Mouse (Mus musculus) splenic B cell, adult 2 months (primary cell): ENCODE measurements around the gene Olfr1410.
A peak's percentile ranks its signal among the peaks of the same experiment; 100 is the strongest.

Source experiments
- DNase-seq: peaks from one replicate; pipeline ENCODE4 v3.0.0-alpha.2; 2011; ENCODE audit warnings: low read depth, low spot score
- H3K27me3 ChIP-seq: 2 replicates; pipeline ENCODE4 v1.6.1; 2012; ENCODE audit warnings: mild to moderate bottlenecking, low read length, moderate library complexity, mixed read lengths; ENCODE audit not compliant: control insufficient read depth, poor library complexity, insufficient read depth, severe bottlenecking
- H3K36me3 ChIP-seq: 2 replicates; pipeline ENCODE4 v1.6.1; 2012; ENCODE audit warnings: mild to moderate bottlenecking, low read length, moderate library complexity, mixed read lengths; ENCODE audit not compliant: control insufficient read depth, poor library complexity, insufficient read depth, severe bottlenecking

The Olfr1410 gene

DNA sequence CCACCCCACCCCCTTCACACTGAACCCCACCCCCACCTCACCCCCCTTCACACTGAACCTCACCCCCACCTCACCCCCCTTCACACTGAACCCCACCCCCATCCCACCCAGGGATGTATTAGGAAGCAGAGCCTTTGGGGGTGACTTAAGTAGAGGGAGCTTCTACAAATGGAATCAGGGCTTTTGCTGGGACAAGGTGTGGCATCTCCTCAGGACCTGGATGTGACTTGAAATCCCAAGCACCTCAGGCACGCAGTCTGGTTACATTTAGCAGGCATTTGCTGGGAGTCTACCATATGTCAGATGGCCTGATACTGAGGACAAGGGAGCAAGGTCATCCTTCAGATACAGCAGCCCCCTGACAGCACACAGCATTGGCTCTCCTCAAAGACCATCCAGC lies 29.0 kb downstream of the Olfr1410 start:
- peaks cover 6% of the 10 kb centered on the region for H3K36me3 ChIP-seq
- no peak for DNase-seq
- H3K27me3 ChIP-seq: no peaks in the 10 kb centered on the region

DNA sequence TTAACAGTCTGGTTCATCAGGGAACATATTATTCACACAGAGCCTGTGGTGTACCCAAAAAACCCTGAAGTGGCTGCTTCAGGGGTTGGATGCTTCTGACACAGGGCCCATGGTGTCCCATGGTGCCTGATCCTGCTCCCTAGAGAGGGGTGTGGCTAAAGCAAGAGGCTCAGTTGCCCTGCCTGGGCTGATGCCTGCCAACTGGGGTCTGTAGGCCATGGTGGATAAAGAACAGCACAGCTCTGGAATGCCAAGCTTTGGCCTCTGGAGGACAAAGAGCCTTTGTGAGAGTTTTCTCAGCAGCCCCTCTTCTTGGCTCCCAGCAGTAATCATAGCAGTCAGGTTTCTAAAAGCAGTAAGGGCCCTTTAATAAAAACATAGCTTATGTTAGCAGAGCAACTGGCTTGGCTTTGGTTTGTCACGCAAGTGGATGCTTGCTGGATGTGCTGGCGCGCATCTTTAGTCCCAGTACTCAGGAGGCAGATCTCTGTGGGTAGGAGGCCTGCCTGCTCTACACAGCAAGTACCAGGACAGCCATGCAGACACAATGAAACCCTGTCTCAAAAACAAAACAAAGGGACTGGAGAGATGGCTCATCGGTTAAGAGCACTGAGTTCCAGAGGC lies 29.5 kb downstream of the Olfr1410 start:
- DNase-seq: no peak
- Histone ChIP-seq H3K27me3 (no peaks in the 10 kb centered on the region), H3K36me3 (peaks cover 6% of the 10 kb centered on the region)

DNA sequence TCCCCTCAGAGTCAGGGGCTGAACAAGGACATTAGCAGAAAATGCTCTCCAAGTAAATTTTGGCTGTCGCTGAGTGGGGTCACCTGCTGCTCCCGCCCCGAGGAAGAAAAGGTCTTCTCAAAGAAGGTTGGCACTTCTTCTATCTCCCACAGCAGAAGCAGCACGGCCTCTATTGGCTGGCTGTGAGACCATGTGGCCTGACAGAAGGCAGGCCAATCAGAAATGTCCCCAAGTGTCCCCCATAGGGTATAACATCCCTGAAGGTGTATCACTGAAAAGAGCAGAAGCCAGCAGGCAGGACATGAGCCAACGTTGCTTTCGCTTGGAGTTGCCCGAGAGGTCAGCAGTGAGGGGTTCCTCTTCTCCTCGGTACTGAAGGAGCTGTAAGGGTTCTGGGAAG lies 30.4 kb downstream of the Olfr1410 start:
- Histone ChIP-seq H3K27me3 (no peaks in the 10 kb centered on the region), H3K36me3 (peaks cover 6% of the 10 kb centered on the region)
- no peak for DNase-seq

DNA sequence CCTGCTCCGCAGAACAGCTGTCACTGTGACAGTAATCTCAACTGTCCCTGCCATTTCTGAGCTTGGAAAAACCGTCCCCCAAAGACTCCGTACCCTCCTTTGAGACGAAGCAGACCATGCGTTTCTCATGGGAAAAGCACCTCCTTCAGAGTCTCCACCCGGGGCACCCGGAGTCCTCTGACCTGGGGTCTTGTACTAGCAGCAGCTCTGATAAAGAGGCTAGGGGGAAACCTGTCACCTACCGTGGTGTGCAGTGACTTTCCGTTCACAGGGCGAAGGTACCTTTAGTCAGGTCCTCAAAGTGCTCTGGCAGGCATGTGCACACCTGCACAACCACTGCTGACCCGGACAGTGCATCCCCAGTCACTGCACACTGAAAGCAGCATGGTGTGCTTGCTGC lies 31.1 kb downstream of the Olfr1410 start:
- no peak for DNase-seq
- Histone ChIP-seq H3K27me3 (no peaks in the 10 kb centered on the region), H3K36me3 (peaks cover 6% of the 10 kb centered on the region)

DNA sequence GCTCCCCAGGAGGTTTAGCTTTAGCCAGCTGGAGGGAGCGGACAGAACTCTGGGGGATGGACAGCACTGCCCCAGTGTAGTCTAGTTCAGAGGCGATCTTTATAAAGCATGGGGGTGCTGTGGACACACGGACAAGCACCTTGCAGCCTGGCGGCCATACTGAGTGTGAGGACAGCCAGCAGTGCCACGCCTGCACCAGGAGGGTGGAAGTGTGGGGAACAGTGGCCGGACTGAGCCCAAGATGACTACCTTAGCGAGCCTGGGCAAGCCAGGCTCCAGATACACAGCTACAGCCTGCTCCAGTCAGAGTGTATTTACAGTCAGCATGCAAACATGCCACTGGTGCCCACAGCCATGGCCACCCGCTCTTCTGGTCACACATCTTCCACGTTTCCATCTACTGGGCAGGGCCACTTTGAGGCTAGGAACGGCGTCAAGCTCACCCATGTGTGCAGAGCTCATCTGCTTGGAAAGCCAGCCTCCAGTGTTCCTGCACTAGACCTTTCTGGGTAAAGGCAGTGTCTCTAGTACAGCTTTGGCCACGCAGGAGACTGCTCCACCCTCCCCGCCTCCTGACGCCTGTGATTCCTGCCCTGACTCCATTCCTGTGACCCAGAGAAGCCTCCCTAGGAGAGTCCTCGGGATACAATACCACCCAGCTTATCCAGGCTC lies 32.1 kb downstream of the Olfr1410 start:
- Histone ChIP-seq H3K36me3 (peaks cover 6% of the 10 kb centered on the region), H3K27me3 (no peaks in the 10 kb centered on the region)
- no peak for DNase-seq

DNA sequence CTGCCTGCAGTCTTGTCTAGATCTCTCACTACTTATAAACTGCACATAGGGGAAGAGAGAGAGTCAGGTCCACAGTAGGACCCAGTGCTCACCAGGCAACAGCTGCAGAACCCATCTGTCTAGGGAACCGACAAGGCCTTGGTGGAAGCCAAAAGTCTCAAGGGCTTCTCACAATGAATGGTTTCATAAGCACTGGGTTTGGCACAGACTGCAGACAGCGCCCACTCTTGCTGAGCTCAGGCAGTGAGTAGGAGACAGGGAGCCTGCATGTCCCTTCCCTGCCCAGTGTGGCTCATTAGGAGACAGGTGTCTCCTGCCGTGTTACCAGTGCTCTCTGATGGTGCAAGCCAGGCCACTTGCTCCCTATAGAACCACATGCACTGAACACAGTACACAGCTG lies 32.6 kb downstream of the Olfr1410 start:
- peaks cover 6% of the 10 kb centered on the region for H3K36me3 ChIP-seq
- no peak for DNase-seq
- H3K27me3 ChIP-seq: no peaks in the 10 kb centered on the region

DNA sequence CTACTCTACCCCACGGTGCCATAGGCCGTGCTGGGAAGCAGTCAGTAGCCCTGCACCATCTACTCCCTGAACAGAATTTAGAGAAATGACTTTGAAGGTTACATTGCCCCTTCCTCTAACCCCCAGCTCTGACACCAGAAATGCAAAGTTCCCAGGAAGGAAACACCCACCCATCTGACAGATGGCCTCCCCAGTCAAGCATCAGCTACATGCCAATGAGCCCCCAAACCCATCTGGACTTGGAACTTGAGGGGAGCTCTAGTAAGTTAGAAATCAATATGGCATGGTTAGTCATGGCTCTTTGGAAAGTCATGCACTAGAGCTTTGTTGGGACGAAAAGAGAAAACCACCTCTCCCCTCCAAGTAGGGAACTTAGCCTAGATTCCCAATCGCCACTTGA lies 33.2 kb downstream of the Olfr1410 start:
- peaks cover 6% of the 10 kb centered on the region for H3K36me3 ChIP-seq
- no peaks in the 10 kb centered on the region for H3K27me3 ChIP-seq
- no peak for DNase-seq

DNA sequence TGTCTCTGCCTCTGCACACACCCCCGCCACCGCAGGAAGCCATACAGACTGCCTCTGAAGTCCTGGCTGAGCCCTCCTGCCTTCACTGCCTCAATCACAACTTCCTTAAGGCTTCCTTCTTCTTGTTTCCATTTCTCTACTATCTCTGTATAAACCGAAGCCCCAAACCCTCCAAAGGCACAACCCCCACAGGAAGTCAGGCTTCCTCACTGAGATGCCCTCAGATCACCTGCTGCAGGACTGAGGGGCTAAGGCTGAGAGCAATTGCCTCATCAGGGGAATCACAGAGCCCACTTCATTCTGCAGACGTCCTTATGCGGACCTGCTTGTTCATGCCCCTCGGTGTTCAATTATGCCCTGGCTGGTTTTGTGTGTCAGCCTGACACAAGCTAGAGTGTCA lies 34.8 kb downstream of the Olfr1410 start:
- H3K27me3 ChIP-seq: no peaks in the 10 kb centered on the region
- DNase-seq: peak; percentile 11
- H3K36me3 ChIP-seq: peaks cover 6% of the 10 kb centered on the region

DNA sequence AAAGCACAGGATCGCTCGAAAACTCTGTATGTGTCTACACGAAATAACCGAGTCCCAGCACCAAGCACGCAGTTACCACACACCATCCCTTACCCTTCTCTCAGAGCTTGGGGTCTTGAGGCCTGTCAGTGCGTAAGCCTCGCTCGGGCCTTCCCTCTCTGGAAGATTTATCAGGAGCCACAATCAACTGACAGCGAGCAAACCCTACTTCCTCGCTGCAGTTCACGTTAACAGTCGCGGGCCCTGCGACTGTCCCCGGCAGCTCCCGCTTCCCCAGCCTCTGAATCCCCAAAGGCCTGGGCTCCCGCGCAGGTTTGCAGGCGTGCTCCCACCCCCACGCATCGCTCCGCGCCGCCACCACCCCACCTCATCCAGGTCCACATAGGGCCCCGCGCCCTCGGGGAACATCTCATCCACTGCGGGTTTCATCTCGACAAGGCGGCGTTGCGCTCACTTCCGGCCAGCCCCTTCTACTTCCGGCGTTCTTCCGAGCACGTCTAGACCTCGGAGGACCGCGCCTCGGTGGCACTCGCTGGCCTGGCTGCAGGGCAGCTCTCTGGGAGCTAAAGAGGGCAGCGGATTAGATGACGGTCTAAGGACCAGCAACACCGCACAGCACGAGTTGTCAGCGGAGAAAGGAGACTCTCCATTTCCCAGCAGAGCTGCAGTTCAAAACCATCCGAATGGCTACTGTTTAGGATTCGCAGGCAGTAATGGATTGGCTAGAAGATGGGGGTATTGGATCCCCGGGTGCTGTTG lies 36.1 kb downstream of the Olfr1410 start, which contains the start of gene Cops9:
TSS of gene Cops9 (minus strand) at position 472 of the 759 bp plus-strand sequence.
- DNase-seq: peak; percentile 91
- H3K36me3 ChIP-seq: peaks cover 6% of the 10 kb centered on the region
- no peaks in the 10 kb centered on the region for H3K27me3 ChIP-seq

DNA sequence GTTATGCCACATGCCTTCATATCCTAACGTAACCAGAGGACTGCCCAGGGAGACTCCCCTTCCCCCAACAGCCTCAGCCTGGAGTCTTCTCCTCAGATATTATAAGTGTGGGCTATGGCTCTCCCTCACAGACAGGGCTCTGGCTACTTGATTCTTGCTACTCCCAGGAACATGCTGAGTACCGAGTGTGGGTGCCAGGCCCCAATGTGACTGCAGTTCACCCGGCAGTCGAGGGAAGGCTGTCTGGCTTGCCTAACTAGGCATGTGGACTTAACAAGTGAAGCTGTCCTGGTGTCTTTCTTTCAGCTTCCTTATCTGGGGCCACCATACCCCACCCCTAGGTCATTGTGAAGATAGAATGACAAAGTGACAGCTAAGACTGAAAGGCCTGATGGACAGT lies 38.1 kb downstream of the Olfr1410 start:
- no peak for DNase-seq
- H3K36me3 ChIP-seq: peaks cover 3% of the 10 kb centered on the region; the same call in 1 of the 2 replicates
- H3K27me3 ChIP-seq: no peaks in the 10 kb centered on the region

DNA sequence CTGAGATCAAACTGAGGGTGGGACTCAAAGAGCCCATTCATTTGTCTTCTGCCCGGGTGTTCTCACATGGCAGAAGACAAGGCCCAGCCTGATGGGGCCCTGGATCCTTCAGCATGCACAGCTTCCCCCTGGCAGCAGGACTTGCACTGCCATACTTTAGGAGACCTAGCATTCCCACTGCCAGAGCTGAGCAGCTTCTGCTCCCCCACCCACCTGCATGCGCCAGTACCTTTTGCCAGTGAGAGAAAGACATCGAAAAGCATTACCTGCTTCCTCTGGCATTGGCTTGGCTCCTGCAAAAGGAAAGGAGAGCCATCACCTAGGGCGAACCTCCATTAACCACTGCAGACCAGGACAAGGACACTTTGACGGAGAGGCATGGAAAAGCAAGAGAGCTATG lies 39.3 kb downstream of the Olfr1410 start:
- Histone ChIP-seq H3K27me3 (no peaks in the 10 kb centered on the region), H3K36me3 (no peaks in the 10 kb centered on the region)
- no peak for DNase-seq

DNA sequence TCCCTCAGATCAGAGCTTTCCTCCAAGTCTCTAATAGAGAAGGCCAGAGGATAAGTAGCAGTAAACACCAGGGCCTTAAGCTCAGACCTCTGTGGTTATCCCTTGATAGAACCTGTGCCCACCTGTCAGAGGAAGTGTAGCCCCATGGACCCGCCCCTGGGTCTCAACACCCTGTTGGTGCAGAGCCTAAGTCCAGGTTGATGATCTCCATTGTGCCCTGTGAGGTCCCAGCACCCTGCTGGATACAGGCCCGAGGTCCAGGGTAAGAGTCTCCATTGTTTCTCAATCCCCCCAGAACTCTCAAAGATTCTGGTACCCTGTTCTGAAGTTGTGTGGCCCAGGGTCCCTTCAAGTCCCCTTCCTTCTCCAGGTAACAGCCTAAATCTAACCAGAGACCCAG lies 40.5 kb downstream of the Olfr1410 start:
- no peak for DNase-seq
- Histone ChIP-seq H3K27me3 (no peaks in the 10 kb centered on the region), H3K36me3 (no peaks in the 10 kb centered on the region)

DNA sequence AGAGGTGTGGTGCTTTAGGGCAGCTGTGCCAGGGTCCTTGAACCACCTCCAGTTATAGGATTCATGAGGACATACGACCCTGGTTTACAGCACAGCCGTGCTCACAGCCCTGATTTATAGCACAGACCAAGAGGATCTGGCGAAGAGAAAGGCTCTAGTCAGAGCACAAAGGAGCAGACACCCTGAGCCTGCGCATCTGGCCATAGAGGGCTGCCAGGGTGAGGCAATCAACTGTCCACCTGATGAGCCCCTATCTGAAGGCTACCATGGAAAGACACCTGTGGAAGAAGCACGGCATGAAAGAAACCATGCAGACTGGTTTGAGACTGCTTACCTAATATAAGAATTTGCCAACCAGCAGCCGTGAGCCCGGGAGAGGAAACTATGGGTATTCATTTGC lies 41.0 kb downstream of the Olfr1410 start:
- H3K36me3 ChIP-seq: no peaks in the 10 kb centered on the region
- DNase-seq: no peak
- H3K27me3 ChIP-seq: no peaks in the 10 kb centered on the region

DNA sequence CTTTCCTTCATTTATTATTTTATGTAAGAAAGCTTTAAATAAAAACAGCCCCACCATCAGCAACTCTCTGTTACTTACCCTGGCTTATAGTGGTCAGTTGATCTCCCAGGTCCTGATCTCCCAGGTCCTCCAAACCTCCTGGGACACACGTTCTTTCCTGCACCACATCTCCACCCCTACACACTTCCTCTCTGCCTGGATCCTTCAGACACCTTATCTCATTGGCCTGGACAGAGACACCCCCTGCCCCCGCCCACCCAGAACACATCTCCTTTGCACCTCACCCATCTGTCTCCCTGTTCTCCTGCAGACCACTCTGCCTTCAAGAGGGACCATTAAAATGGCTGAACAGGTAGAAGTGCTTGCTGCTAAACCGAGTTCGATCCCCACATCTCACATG lies 41.4 kb downstream of the Olfr1410 start:
- Histone ChIP-seq H3K27me3 (no peaks in the 10 kb centered on the region), H3K36me3 (no peaks in the 10 kb centered on the region)
- DNase-seq: no peak

DNA sequence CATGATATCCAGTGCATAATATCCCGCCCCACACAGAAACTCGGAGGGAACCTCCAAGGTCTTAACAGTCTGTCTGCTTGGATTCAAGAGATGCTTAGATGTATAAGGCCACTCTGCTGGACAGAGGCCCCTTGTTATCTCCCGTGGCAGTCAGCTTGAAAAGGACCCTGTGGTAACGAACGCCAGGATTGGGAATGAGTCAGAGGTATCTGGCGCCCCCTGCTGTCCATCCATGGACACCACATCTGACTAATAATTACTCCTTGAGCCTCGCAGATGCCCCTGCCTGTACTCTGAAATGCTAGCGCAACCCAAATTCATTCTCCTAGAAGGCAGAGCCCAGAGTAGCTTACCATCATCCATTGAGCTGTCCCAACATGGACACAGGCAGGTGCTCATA lies 42.2 kb downstream of the Olfr1410 start:
- peak; percentile 74 for DNase-seq
- Histone ChIP-seq H3K27me3 (no peaks in the 10 kb centered on the region), H3K36me3 (no peaks in the 10 kb centered on the region)
